Mouse (Mus musculus): ENCODE measurements around the gene Rai1. TPM values are rescaled to one million over a fixed set of nuclear protein-coding genes. Genes with fewer than 3 reads are reported as not detected.

Rai1 gene
- total RNA-seq, 2 experiments from 2014 or later, result 61.9 to 68.5 TPM

DNA sequence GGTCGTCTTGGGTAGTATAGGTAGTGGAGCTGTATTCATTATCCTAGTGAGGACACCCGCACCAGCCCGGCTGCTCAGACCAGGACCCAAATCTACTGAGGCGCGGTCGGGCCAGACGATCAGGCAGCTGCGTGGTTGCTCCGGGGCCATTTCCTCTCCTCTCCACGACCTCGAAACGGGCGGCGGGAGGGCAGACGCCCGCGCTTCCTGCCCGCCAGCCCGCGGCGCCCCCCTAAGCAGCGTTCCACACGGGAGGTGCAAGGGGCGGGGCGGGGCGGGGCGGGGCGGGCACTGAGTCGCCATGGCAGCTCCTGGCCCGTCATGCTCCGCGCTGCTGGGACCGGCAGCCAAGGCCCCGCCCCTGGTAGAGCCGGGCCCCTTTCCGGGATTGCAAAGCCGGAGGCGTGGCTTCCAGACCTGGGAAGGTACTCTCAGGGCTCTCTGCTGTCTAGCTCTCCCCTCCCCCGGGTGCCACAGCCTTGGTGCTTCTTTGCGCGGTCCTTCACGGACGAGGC is 10.3 kb downstream of the Rai1 start:
- peak; percentile 62 to 96 for DNase-seq (ENCODE audit: extremely low spot score in 1 of 2, low spot score in 2 of 2)
- intact Hi-C loops (cut with DNase I), result no loop called here

DNA sequence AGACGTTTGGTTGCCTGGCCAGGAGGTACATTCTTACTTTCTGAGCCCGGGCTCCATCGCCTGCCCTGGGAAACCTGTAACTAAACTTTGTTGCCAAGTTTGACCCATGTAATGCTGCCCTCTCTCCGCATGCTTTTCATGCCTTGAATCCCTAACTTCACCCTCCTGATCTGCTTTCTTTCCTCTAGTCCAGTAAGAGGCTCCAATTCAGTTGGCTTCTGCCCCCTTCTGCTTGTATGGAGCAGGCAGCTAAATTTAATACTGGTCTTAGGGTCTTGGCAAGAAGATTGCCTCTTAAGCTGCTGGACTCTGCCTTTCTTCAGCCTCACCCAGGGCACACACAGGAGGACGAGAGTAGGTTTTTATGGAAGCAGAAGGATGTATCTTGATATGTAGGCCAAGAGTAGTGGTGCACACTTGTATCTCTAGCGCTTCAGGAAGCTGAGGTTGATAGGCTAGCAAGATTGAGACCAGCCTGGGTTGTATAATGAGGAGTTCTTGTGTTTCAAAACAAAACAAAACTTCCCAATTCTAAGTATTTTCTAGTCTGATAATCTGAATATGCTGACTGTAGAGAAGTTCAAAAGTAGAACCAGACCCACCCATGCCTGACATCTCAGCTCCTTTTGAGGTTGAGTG is 10.9 kb downstream of the Rai1 start:
- intact Hi-C loops (cut with DNase I), result no loop called here
- DNase-seq (ENCODE audit: extremely low spot score in 1 of 2, low spot score in 2 of 2), result no peak

DNA sequence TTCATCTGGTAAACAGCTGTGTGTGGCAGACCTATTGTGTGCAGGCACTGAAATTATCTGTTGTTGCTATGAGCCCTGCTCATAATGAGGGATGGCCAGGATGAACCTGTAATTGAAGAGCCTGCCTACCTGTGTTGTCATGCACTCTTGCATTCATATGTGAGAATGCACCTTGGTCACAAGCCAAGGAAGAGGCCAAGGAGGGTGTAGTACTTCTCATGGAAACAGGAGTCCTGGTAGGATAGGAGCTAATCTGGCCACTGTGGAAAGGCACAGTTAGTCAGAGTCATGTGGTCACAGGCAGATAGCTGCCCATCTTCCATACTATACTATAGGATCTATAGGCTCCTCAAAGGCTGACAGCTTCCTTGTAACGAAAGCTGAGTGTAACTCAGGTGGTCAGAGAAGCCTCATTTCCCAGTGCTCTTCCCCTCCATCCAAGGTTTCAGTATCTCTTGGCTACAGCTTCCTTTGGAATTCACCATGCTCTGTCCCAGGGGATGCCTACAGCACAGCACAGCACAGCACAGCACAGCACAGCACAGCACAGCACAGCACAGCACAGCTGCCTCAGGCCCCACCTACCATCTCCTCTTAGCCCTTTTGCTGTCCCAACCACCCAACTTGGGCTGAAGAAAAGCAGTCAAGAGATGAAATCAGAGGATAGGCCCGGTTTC is 15.9 kb downstream of the Rai1 start:
- intact Hi-C loops (cut with DNase I), result no loop called here
- no peak for DNase-seq (ENCODE audit: extremely low spot score in 1 of 2, low spot score in 2 of 2)

DNA sequence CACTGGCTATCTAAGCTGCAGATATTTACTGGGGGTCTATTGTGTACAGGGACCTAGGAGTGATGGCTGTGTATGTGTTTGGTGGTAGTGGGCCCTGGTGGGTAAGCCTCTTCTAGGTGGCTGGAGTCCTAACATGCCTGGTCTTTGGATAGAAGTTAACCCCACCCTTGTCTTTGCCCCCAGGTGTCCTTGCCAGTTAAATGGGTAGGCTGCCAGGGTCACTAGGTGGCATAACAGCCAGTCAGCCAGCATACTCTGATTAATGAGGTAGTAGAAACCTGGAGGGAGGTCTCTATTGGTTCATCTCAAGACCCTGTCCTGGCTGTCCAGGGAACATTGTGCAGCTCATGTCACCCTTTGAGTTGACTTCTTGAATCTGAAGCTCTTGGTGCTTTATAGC is 17.8 kb downstream of the Rai1 start:
- intact Hi-C loops (cut with DNase I), result no loop called here
- no peak for DNase-seq (ENCODE audit: extremely low spot score in 1 of 2, low spot score in 2 of 2)

DNA sequence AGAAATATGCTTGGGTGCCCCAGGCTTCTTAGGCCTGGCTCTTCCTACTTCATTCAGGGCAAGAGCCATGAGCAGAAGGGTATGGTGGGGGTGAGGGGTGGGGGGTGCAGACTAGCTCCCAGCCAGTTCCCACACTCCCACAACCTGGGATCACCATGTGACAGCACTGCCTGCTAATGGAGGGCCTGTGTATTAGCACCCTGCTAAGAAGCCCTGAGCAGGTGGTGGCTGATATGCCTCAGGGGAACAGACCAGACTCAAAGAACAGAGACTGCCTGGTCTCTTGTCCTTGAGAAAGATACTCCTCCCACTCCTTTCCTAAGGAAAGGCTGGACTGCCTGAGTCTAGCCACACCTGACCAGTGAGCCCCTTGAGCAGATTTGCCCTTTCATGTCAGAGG is 22.2 kb downstream of the Rai1 start:
- DNase-seq (ENCODE audit: extremely low spot score in 1 of 2, low spot score in 2 of 2), result no peak
- intact Hi-C loops (cut with DNase I), result no loop called here

DNA sequence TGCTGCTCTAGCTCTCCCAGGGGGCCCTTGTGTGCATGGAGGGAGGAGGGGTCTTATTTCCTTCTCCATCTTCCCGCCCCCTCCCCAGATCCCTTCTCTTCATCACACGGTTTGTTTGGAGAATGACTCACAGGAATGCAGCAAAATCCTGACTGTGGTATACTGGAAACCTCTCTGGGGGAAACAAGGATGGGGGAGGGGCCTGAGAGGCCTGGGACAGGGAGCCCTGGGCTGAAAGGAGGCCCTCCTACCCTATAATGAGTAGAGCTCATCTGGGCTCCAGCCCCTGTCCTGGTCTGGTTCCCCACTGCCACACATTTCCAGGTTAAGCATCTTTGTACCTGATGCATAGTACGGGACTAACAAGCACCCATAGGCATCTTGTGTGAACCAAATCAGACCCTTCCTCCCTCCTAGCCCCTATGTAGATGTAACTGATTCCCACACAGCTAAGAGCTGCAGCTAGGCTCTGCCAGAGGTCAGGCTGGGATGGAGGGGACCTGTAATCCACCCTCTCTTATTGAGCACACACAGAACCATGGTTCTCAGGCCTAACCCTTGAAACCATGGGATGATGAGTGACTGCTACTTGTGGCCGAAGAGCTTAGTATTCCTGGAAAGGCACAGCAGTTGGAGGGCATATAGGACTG is 23.2 kb downstream of the Rai1 start:
- intact Hi-C loops (cut with DNase I), result no loop called here
- DNase-seq (ENCODE audit: extremely low spot score in 1 of 2, low spot score in 2 of 2), result no peak

DNA sequence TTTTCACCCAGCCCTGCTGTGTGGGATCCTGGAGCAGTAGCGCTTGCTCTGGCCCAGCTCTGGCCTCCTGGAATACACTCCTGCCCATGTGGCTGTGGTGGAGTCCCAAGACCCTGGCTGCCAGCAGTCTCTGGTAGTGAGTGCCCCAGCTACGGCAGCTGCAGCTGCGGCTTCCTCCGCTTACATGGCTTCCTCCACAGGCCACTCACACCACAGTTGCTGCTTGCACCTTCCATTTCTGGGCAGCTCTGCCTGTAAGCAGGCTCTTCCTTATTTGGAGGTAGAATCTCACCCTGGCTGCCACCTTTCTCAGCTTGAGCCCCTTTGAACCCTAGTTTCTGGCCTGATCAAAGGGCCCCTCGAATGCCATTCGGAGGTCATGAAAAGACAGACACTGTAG is 25.7 kb downstream of the Rai1 start:
- no peak for DNase-seq (ENCODE audit: extremely low spot score in 1 of 2, low spot score in 2 of 2)
- intact Hi-C loops (cut with DNase I), result no loop called here

DNA sequence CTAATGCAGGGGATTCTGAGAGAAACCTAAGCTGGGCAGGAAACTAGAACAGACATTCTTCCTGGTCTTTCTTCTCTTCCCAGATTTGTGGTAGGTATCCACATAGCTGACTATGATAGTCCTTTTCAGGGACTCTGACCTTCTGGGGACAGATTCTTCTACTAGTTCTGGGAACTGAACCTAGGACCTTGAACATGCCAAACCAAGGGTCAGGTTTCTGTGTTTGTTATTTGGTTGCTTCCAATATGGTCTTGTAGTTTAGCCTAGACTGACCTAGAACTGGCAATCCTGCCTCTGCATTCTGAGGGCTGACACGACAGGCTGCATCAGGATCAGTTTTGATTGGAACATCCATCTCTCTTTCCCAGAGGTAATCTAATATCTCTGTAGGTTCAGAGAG is 27.2 kb downstream of the Rai1 start:
- intact Hi-C loops (cut with DNase I), result no loop called here
- no peak for DNase-seq (ENCODE audit: extremely low spot score in 1 of 2, low spot score in 2 of 2)

DNA sequence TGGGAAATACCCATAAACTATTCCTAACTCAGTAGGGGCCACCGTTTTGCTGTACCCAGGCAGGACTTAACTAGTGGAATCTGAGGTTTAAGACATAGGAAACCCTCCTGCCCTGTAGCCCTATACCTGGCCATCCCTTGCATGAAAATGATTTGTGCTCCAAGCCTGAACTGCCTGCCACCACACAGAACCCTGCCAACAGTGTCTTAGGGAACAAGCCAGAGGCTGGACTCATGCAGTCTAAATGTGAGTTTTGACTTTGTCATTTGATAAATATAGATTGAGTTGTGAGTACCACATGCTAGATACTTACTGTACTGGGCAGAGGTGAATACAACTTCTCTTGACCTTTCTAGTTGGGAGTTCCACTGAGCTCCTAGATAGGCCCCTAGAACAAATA is 31.7 kb downstream of the Rai1 start:
- intact Hi-C loops (cut with DNase I), result no loop called here
- no peak for DNase-seq (ENCODE audit: extremely low spot score in 1 of 2, low spot score in 2 of 2)

DNA sequence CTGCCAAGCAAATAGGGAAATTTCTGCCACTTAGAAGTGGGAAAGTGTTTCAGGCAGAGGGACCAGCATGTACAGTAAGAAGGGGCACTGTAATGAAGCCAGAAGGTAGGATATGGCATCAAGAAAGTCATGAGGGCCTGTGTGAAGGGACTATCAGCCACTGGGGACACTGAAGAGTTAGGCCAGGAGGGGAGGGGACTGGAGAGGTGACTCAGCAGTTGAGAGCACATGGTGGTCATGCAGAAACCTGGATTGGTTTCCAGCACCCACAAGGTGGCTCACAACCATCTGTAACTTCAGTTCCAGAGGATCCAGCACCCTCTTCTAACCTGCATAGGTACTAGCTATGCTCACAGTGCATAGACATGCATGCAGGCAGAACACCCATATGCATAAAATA is 32.4 kb downstream of the Rai1 start:
- DNase-seq (ENCODE audit: extremely low spot score in 1 of 2, low spot score in 2 of 2), result no peak
- intact Hi-C loops (cut with DNase I), result no loop called here

DNA sequence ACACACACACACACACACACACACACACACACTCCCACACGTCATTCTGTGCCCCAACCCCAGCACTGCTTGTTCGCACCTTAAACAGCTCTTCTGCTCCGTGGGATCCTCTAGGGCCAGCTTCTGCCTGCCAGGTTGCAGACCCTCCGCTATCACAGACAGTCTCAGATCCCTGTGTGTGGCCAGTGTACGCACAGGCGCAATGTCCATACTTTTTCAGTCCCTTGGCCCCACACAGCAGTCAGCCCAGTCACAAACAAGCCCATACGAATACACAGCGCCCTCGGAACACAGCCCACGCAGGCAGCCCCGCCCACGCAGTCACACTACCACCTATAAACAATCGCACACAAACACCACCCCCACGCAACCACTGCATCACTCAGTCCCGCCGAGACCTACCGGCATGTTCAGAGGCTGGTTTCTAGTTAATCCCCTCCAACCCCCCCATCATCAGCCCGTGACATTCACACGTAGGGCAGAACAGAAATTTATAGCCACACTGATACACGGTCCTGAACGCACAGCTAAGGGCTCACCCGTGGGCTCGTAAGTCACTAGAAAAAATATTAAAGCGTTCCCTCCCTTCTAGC is 34.4 kb downstream of the Rai1 start:
- peak in 1 of 2 experiments; percentile 74 for DNase-seq (ENCODE audit: extremely low spot score in 1 of 2, low spot score in 2 of 2)
- intact Hi-C loops (cut with DNase I), result no loop called here

DNA sequence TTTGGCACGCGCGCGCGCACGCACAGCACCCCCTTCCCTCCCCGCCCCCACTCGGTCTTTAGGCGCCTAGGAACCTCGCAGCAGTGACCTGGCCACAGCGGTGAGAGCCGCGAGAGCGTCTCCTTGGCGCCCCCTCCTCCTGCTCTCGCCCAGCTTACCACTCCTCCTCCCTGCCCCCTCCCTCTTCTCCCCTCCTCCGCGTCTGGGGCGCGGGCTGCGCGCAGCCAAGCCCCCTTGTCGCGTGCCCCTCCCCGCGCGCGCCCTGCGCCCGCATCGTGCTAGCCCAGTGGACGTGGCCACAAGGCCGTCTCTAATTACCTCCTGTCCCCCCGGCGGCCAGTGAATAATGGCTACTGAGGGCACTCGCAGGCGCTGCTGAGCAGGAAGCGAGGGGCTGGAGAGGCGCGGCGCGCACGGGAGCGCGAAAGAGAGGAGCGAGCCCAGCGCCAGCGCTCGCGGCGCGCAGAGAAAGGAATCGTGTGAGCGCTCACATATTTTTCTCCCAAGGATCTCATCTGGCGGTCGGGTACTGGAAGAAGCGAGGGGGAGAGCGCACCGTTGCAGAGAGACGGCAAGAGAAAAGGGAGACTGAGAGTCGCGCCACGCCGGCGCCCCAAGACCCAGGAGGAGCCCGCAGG is 35.0 kb downstream of the Rai1 start:
- peak; percentile 50 to 81 for DNase-seq (ENCODE audit: extremely low spot score in 1 of 2, low spot score in 2 of 2)
- intact Hi-C loops (cut with DNase I), result loop anchor here (2.0 kb wide), 1 partner anchor 37 kb away; no protein-coding TSS in a partner anchor

DNA sequence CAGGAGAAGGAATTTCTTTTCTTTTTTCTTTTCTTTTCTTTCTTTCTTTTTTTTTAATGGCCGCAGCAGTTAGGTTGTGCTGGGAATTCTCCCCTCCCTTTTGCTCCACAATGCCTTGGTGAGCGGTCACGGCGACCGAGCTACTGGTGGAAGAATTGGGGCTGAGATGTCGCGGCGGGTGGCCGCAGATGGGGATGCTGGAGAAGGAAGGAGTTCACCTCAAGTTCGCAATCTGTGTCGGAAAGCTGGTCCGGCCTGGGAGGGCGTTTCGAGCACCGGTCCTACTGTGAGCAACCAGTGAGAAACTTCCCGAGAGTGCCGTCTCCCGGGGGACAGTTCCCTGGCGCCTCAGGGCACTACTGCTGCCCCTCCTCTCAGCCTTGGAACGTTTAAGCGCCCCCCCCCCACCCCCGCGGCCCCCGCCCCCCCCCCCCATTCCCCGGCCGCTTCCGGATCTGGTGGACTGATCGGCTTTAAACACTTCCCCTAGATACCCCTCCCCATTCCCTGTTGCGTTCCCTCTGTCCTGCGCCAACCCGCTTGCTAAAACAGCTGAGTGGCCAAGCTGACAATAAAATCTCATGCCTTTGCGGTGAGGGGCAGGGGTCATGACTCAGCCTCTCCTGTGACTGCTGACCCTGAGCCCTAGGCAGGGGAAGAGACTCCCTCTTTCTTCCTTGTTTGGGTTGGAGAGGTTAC is 35.9 kb downstream of the Rai1 start:
- peak in 1 of 2 experiments; percentile 37 for DNase-seq (ENCODE audit: extremely low spot score in 1 of 2, low spot score in 2 of 2)
- intact Hi-C loops (cut with DNase I), result loop anchor here (2.0 kb wide), 1 partner anchor 36 kb away; no protein-coding TSS in a partner anchor

DNA sequence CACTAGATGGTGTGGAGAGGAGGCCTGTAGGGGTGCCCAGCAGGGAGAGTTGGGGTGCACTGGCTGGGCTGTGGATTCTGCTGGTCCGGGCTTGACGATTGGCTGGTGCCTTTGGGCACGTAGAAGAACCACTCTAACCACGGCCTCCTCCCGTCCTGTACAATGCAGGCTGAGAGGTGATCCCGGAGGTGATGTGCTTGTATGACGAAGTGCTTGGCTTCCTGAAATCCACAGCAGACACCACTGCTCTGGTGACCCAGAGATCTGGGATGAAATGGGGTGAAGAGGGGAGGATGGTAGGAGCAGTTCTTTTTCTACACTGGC is 36.4 kb downstream of the Rai1 start:
- intact Hi-C loops (cut with DNase I), result loop anchor here (2.0 kb wide), 1 partner anchor 36 kb away; no protein-coding TSS in a partner anchor
- DNase-seq (ENCODE audit: extremely low spot score in 1 of 2, low spot score in 2 of 2), result peak in 1 of 2 experiments; percentile 40

DNA sequence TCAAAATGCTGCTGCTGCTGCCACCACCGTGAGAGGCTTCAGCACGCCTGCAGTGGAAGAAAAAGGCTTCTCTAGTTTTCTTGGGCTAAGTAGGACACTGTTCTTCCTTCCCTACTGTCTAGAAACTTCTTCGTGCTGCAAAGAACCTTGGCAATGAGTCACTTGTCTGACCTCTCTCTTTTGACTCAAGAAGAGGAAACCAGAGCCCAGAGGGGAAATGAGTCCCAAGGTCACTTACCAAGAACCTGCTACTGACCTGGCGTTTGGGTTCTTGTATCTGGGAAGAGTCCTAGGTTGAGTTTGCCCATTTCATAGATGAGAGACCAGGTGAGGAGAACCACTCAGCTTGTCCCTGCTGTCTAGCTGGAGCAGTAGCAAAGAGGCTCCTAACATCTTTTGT is 38.3 kb downstream of the Rai1 start:
- no peak for DNase-seq (ENCODE audit: extremely low spot score in 1 of 2, low spot score in 2 of 2)
- intact Hi-C loops (cut with DNase I), result no loop called here

DNA sequence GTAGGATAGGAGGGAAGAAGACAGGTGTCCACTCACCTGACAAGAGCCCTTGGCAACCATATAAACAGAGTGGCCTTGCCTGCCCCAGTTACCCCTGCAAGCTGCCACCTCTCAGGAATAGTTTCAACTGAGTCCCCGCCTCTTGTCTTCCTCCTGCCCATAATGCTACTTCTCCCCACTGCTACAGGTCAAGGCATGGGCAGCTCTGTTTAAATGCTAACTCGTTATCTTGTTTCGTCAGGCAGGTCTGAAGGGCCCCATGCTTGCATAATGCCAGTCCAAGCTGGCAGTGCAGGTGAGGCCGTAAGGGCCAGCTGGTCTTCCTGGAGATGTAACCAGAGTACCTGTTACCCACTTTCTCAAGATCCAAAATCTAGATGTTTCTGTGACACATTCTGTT is 41.4 kb downstream of the Rai1 start:
- intact Hi-C loops (cut with DNase I), result no loop called here
- DNase-seq (ENCODE audit: extremely low spot score in 1 of 2, low spot score in 2 of 2), result no peak

DNA sequence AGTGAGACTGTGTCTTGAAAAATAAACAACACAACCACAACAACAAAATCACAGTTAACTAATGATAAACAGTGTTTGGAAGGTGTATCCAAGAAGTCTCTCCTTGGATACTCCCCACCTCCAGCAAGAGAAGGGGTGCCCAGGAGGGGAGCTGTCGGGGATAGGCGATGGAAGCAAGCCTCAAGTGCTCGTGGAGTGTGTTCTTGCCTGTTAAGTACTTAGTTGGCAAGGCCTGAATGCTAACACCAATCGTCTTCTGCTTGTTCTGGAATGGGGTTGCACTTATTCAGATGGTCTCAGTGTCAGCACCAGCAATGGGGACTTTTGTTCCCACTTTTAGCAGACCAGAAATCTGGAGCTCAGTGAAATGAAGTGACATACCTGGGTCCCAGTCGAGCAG is 43.8 kb downstream of the Rai1 start:
- intact Hi-C loops (cut with DNase I), result no loop called here
- DNase-seq (ENCODE audit: extremely low spot score in 1 of 2, low spot score in 2 of 2), result no peak

DNA sequence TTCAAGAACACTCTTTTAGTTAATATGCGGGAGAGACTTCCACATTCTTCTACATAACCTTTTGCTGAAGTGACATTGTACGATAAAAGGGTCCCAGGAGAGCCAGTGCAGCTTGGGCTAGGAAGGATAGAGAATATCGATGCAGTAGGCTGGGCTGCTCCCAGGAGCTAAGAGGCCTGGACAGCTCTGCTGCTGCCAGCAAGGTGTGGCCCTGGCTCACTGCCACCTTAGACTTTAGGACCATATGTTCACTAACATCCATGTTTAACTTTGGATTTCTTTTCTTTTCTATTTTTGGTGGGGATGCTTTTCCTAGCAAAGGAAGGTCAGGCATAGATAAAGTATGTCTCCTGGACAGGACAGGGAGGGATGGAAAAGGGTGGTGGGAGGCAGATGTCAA is 44.3 kb downstream of the Rai1 start:
- intact Hi-C loops (cut with DNase I), result no loop called here
- no peak for DNase-seq (ENCODE audit: extremely low spot score in 1 of 2, low spot score in 2 of 2)

DNA sequence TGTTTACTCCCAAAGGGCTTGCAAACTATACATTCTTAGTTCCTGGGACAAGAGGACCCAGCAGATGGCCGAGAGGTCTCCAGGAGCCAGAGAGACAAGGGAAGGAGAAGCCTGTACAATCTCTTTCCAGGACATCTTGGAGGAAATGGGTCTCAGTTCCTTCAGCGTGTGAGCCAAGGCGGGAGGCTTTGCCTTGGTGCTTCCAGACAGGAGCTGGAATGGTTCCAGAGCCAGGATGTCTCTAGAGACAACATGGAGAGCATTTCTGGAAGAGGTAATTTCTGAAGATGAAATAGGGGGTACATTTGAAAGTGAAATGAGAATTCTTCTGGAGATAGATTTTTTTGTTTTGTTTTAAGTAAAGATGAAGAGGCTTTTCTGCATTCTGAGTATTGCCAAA is 45.9 kb downstream of the Rai1 start:
- no peak for DNase-seq (ENCODE audit: extremely low spot score in 1 of 2, low spot score in 2 of 2)
- intact Hi-C loops (cut with DNase I), result no loop called here
